Mouse (Mus musculus) limb, embryonic 15.5 days (tissue): ENCODE results near the gene Lrrd1. TPM values are rescaled to one million over a fixed set of nuclear protein-coding genes. Genes with fewer than 3 reads are reported as not detected.
"Not testable (repeated sequence)": the region's sequence is repeated elsewhere in the genome, so short reads cannot be mapped to it uniquely, and the experiment has no call there.

Source experiments
- ATAC-seq: fragments of 200-750 bp; cut with Nextera tagmentation; 2 replicates; pipeline ENCODE4 v1.8.0; 2017; ENCODE audit warnings: low read depth, moderate TSS enrichment; ENCODE audit not compliant: insufficient number of reproducible peaks, low FRiP score, low TSS enrichment
- H3K27ac ChIP-seq: fragments of 300-500 bp; sonication (generic); 2 replicates; pipeline ENCODE4 v1.5.1; 2015; ENCODE audit warnings: moderate library complexity, mild to moderate bottlenecking, inconsistent platforms
- H3K27me3 ChIP-seq: fragments of 300-500 bp; sonication (generic); 2 replicates; pipeline ENCODE4 v1.6.1; 2015; ENCODE audit warnings: inconsistent platforms
- H3K36me3 ChIP-seq: fragments of 300-500 bp; sonication (generic); 2 replicates; pipeline ENCODE4 v1.6.1; 2015; ENCODE audit warnings: inconsistent platforms
- H3K4me1 ChIP-seq: fragments of 300-500 bp; sonication (generic); 2 replicates; pipeline ENCODE4 v1.6.1; 2015; ENCODE audit warnings: inconsistent platforms
- H3K4me2 ChIP-seq: fragments of 300-500 bp; sonication (generic); 2 replicates; pipeline ENCODE4 v1.6.1; 2015; ENCODE audit warnings: mild to moderate bottlenecking, inconsistent platforms
- H3K4me3 ChIP-seq: fragments of 300-500 bp; sonication (generic); 2 replicates; pipeline ENCODE4 v1.5.1; 2015; ENCODE audit warnings: mild to moderate bottlenecking, inconsistent platforms
- H3K9ac ChIP-seq: fragments of 300-500 bp; sonication (generic); 2 replicates; pipeline ENCODE4 v1.6.1; 2015; ENCODE audit warnings: inconsistent platforms
- H3K9me3 ChIP-seq: fragments of 300-500 bp; sonication (generic); 2 replicates; pipeline ENCODE4 v1.6.1; 2016; ENCODE audit warnings: inconsistent platforms
- WGBS: fragments of 180-500 bp; shearing (Covaris S2); methylation state at CpG from one replicate; pipeline ENCODE4 v1.1.7; 2015; 5-methylcytosine and 5-hydroxymethylcytosine counted together
- polyA plus RNA-seq: library from polyadenylated mRNA; unstranded; fragments of >200 nt; fragmentation: Nextera tagmentation; extraction: Ambion mirVana; gene quantifications from 2 replicates; pipeline ENCODE4 v1.2.1, GENCODE M21; 2015

The Lrrd1 gene
- polyA plus RNA-seq = 0.06 TPM in 1 of 2 replicates, not detected in the other

DNA sequence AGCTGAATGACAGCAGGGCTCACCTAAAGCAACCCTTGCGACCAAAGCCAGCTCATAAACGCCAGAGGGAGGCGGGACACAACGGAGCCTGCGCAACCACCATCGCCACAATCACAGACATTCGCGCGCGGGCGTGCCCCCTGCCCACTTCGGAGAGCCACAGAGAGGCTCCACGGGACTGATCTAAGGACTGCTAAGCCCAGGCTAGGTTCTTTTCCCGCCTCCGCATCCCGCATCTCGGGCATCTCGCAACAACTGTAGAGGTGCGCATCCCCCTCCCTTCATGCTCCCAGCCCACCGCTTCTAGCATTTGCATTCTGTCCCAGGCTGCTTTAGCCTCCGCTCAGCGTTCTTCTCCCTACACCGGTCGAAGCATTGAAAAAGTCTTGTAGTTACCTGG lies at the start of gene Lrrd1:
Gene Lrrd1, plus strand, starts transcription at position 148 of the 400 bp plus-strand sequence.
- Histone ChIP-seq H3K4me2 (peak within 1 kb of the TSS; percentile 53), H3K27me3 (no peaks in the 10 kb centered on the region), H3K9ac (peak within 1 kb of the TSS; percentile 10; the same call in 1 of the 2 replicates), H3K4me1 (peaks cover 5% of the 10 kb centered on the region), H3K27ac (no peak within 1 kb of the TSS), H3K36me3 (0 out of 2 replicates have a peak, but pooled peaks cover 10% of the 10 kb centered on the region), H3K9me3 (no peaks in the 10 kb centered on the region), H3K4me3 (peak within 1 kb of the TSS; percentile 35)
- no peak for ATAC-seq
- WGBS = 3% methylated on average over 24 of the region's 24 CpGs

- not testable (repeated sequence) for H3K4me1 ChIP-seq, H3K4me3 ChIP-seq, H3K4me2 ChIP-seq, ATAC-seq, H3K36me3 ChIP-seq, H3K9me3 ChIP-seq, H3K9ac ChIP-seq, H3K27me3 ChIP-seq, H3K27ac ChIP-seq
- 93% methylated on average over 2 of the region's 2 CpGs for WGBS
Observed at GRCm38 (mm10) chr5:3797101-3797500, 47.9 kb upstream of the Lrrd1 start.

GRCm38 (mm10) chr5:3798656-3799055 lies 46.3 kb upstream of the Lrrd1 start:
- not testable (repeated sequence) for H3K4me3 ChIP-seq, H3K4me1 ChIP-seq, H3K4me2 ChIP-seq, ATAC-seq, H3K9ac ChIP-seq, H3K27me3 ChIP-seq, H3K27ac ChIP-seq, H3K9me3 ChIP-seq, H3K36me3 ChIP-seq

GRCm38 (mm10) chr5:3800041-3800440 lies 44.9 kb upstream of the Lrrd1 start:
- Histone ChIP-seq H3K9me3 (no peaks in the 10 kb centered on the region), H3K27me3 (no peaks in the 10 kb centered on the region), H3K36me3 (no peaks in the 10 kb centered on the region), H3K4me1 (no peaks in the 10 kb centered on the region; the same call in 1 of the 2 replicates), H3K4me3 (no peak overlapping the region), H3K27ac (no peak overlapping the region), H3K4me2 (no peak overlapping the region), H3K9ac (no peak overlapping the region)
- 81% methylated on average over 1 of the region's 1 CpGs for WGBS
- no peak for ATAC-seq

GRCm38 (mm10) chr5:3800881-3801280 lies 44.1 kb upstream of the Lrrd1 start:
- H3K9me3 ChIP-seq = no peaks in the 10 kb centered on the region
- H3K4me3 ChIP-seq = no peak overlapping the region
- no peak for ATAC-seq
- H3K9ac ChIP-seq = no peak overlapping the region
- no peak overlapping the region for H3K4me2 ChIP-seq
- H3K36me3 ChIP-seq = no peaks in the 10 kb centered on the region
- no peak overlapping the region for H3K27ac ChIP-seq
- H3K27me3 ChIP-seq = no peaks in the 10 kb centered on the region
- 64% methylated on average over 4 of the region's 4 CpGs for WGBS
- no peaks in the 10 kb centered on the region; the same call in 1 of the 2 replicates for H3K4me1 ChIP-seq

DNA sequence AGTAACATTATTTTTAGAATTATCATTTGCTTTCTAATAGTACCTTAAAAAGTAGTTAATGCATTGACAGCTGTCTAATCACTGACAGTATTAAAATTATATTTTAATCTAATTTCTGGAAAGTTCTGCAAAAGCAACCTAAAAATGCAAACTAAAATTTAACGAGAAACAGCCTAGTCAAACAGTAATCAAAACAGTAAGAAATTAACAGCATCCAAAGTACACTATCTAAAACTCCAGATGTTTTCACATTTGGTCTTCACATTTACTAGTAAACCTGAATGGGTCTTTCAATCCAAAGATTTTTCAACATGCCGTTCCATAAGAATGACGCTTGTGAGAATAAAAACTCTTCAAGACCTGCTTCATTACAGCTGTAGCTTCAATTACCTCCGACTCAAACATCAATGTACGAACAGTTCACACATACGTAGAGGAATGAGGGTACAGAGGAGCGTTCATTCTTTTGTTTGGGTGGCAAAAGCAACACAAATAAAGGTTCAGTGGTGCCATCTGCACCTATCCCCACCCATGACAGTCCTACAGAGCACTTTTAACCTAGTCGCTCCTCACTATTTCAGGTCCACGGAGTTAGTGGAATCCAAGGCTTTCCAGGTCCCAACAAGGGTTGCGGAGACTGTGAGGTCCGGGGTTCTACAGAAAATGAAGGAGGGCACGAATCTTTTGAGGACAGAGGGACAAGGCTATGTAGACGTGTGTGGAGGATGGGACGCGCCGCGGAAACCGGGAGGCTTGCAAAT lies 43.1 kb upstream of the Lrrd1 start:
- H3K9ac ChIP-seq = peak overlapping the region; percentile 86
- H3K4me1 ChIP-seq = no peaks in the 10 kb centered on the region; the same call in 1 of the 2 replicates
- no peaks in the 10 kb centered on the region for H3K36me3 ChIP-seq
- no peaks in the 10 kb centered on the region for H3K27me3 ChIP-seq
- H3K27ac ChIP-seq = peak overlapping the region; percentile 90
- no peaks in the 10 kb centered on the region for H3K9me3 ChIP-seq
- H3K4me2 ChIP-seq = peak overlapping the region; percentile 68
- H3K4me3 ChIP-seq = peak overlapping the region; percentile 92
- WGBS = 4% methylated on average over 18 of the region's 18 CpGs
- ATAC-seq = no peak

GRCm38 (mm10) chr5:3802433-3803291 lies 42.3 kb upstream of the Lrrd1 start, which contains the start of the genes Ankib1 and Krit1:
Ankib1 (minus strand) TSS chr5:3802925.
Krit1 (plus strand) TSS chr5:3803184.
- Histone ChIP-seq H3K27ac (peak within 1 kb of the TSS; percentile 90), H3K27me3 (no peaks in the 10 kb centered on the region), H3K4me2 (peak within 1 kb of the TSS; percentile 68), H3K36me3 (0 out of 2 replicates have a peak, but pooled peaks cover 3% of the 10 kb centered on the region), H3K4me3 (peak within 1 kb of the TSS; percentile 92), H3K9me3 (no peaks in the 10 kb centered on the region), H3K9ac (peak within 1 kb of the TSS; percentile 86), H3K4me1 (no peaks in the 10 kb centered on the region; the same call in 1 of the 2 replicates)
- under 1% methylated on average over 105 of the region's 109 CpGs for WGBS
- ATAC-seq = peak; percentile 95

- Histone ChIP-seq H3K4me3 (peak overlapping the region; percentile 92), H3K27ac (peak overlapping the region; percentile 90), H3K9ac (peak overlapping the region; percentile 86), H3K4me2 (peak overlapping the region; percentile 68), H3K4me1 (no peaks in the 10 kb centered on the region; the same call in 1 of the 2 replicates), H3K9me3 (no peaks in the 10 kb centered on the region), H3K27me3 (no peaks in the 10 kb centered on the region), H3K36me3 (0 out of 2 replicates have a peak, but pooled peaks cover 3% of the 10 kb centered on the region)
- WGBS = under 1% methylated on average over 36 of the region's 36 CpGs
- peak; percentile 81 for ATAC-seq
Observed at GRCm38 (mm10) chr5:3803292-3804165, 41.4 kb upstream of the Lrrd1 start.

DNA sequence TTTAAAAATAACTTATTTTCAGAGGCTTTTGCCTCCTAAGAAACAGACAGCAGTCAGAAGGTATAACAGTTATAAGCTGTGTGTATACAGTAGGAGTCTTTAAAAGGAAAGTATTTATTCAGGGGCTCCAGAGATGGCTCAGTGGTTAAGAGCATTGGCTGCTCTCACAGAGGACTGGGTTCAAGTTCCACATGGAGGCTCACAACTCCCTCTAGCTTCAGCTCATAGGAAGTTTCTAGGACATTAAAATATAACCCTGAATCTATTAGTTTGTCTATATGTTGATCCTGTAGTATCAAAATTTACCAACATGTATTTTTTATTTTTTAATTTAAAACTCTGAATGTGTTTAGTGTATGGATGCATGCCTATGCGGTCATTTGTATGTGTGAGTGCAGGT lies 36.5 kb upstream of the Lrrd1 start:
- 100% methylated on average over 1 of the region's 1 CpGs for WGBS
- Histone ChIP-seq H3K9me3 (no peaks in the 10 kb centered on the region), H3K9ac (no peak overlapping the region), H3K27ac (no peak overlapping the region), H3K4me3 (no peak overlapping the region), H3K4me2 (no peak overlapping the region), H3K36me3 (peaks cover 15% of the 10 kb centered on the region), H3K4me1 (no peaks in the 10 kb centered on the region; the same call in 1 of the 2 replicates), H3K27me3 (no peaks in the 10 kb centered on the region)
- no peak for ATAC-seq

DNA sequence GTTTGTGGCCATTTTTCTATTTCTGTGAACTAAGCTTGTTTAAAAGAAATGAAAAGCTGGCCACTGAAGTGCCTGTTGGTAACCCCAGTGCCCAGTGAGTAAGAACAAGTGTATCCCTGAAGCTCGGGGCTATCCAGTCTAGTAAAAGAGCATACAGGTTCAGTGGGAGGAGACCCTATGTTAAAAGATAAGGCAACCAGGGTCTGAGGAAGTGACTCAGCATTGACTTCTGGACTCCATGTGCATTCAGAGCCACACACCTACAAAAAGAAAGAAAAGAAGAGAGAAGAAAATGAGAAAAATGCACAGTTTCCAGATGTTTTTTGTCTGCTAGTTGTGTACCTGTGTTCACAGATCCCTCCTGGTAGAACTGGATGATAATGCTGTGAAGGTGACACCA lies 10.9 kb upstream of the Lrrd1 start:
- Histone ChIP-seq H3K27ac (no peak overlapping the region), H3K27me3 (no peaks in the 10 kb centered on the region), H3K9me3 (no peaks in the 10 kb centered on the region), H3K9ac (no peak overlapping the region), H3K4me3 (no peak overlapping the region), H3K4me1 (no peaks in the 10 kb centered on the region), H3K4me2 (no peak overlapping the region), H3K36me3 (peaks cover 41% of the 10 kb centered on the region)
- whole genome bisulfite sequencing = 85% methylated on average over 1 of the region's 1 CpGs
- no peak for ATAC-seq

DNA sequence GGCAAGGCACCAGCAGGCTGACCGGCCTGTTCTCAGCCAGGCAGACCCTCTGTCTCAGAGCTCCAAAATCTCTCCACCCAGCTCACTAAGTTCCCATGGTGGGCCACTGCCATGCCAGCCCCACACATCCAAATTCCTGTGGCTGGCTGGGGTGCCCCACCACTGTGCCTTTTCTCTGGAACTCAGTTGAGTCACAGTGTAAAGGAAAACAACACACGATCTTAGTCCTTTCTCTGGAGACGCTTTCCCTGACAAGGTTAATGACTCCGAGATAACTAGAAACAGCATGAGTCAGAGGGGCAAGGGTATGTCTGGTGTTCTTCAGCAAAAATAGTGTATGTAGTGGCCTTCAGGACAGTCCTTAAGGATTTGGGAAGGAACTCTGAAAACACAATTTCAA lies 25.2 kb downstream of the Lrrd1 start:
- Histone ChIP-seq H3K36me3 (no peaks in the 10 kb centered on the region), H3K4me3 (no peak overlapping the region), H3K9me3 (no peaks in the 10 kb centered on the region), H3K4me2 (no peak overlapping the region), H3K4me1 (no peaks in the 10 kb centered on the region), H3K9ac (no peak overlapping the region), H3K27me3 (no peaks in the 10 kb centered on the region), H3K27ac (no peak overlapping the region)
- WGBS = 73% methylated on average over 4 of the region's 4 CpGs
- no peak for ATAC-seq
